Mouse (Mus musculus): ENCODE results near the gene Cox5a.
A peak's percentile ranks its signal among the peaks of the same experiment; 100 is the strongest.

Gene Cox5a

DNA sequence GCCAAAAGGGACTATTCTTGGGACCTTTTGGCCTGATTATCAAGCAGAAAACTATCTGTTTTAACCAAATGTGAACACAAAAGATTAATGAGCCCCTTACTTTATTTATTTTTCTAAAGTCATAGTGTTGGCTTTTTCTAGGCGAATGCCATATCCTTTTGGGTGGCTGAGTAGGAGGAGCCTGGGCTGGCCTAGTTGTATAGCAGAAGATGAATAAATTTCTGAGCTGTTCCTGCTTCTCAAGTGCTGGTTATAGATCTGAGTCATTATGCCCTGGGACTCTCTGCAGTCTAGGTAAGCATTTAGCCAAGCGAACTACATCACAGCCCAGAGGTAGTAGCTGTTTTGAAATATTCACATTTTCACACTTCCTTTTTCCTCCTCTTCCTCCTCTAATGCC, 4.4 kb downstream of the Cox5a start:
- no peak for DNase-seq (ENCODE audit: low spot score in 2 of 2)

DNA sequence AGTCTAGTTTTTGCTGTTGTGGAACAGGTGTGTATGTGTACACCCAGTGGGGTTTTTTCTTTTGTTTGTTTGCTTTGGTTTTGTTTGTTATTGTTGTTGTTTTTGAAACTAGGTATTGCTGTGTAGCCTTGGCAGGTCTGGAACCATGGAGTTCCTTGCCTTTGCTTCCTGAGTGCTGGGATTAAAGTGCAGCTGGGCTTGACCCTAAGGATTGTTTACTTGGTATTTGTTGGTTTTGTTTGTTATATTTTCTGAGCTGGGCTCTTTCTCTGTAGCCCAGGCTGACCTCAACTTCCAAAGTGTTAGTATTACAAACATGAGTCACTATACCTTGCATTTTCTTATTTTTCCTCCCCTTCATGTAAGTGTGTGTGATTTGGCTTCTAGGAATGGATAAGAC, 5.4 kb downstream of the Cox5a start:
- no peak for DNase-seq (ENCODE audit: low spot score in 2 of 2)

DNA sequence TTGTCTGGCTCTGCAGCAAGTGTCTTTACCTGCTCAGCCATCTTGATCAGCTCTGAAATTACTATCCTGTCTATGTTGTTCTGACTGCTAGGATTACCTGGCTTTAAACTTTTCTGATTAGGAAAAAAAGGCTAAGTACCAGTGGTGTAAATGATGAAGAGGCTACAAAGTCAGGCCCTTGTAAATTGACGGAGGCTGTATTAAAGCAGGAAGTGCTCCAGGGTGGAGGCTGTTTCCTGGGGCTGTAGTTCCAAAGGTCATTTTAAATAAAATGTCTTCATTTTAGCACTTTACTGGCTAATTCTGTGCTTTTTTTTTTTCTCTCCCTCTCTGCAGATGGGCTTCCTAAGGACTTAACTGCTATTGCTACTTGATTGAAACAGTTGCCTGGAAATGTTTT, 10.9 kb downstream of the Cox5a start:
- no peak for DNase-seq (ENCODE audit: low spot score in 2 of 2)

DNA sequence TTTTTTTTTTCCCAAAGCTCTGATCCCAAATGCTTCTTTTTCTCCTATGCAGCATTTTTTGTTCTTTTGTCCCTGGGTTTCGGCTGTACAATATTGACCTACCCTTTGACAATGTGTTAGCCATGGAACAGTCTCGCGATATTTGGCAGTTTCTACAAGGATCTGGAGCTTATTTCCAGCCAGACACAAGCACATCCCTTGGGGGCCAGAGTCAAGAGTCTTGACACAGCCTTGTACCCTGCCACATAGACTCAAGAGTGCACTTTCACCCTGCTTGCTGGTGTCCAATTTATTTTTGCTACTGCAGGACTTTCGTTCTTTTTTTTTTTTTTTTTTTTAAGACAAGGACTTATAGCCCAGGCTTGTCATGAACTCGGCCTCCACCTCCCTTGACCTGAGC, 15.3 kb downstream of the Cox5a start:
- DNase-seq (ENCODE audit: low spot score in 2 of 2): no peak

DNA sequence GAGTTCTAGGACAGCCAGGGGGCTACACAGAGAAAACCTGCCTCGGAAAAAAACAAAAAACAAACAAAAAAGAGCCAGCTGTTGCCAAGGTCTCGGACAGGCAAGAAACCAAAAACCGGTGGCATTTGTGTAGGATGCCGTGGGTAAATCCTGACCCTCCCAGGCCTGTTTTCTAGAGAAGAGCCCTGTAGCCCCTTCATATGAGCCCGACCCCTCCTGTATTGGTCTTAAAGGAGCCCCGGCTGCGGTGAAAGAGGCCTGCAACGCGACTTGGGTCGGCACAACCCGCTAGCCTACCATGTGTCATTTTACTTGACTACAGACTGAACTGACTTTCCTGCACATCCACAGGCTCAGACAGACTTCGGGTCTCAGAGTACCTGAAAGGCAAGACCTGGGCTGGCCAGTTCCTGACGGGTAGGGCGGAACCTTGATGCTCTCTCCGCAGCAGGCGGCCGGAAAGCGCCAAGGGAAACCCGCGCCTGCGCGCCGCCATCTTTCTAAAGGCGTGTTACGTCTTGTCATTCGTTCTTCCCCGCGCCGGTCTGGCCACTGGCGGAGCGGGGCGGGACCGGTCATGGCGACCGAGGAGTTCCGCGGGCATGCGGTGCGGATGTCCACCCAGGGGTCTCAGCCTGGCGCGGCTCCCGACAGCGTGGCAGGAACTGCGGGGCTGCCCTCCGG, 16.1 kb downstream of the Cox5a start, which contains the start of gene Fam219b:
Gene Fam219b (plus strand): TSS at position 485 of the 684 bp plus-strand sequence.
- peak; percentile 84 to 92 for DNase-seq (ENCODE audit: low spot score in 2 of 2)

DNA sequence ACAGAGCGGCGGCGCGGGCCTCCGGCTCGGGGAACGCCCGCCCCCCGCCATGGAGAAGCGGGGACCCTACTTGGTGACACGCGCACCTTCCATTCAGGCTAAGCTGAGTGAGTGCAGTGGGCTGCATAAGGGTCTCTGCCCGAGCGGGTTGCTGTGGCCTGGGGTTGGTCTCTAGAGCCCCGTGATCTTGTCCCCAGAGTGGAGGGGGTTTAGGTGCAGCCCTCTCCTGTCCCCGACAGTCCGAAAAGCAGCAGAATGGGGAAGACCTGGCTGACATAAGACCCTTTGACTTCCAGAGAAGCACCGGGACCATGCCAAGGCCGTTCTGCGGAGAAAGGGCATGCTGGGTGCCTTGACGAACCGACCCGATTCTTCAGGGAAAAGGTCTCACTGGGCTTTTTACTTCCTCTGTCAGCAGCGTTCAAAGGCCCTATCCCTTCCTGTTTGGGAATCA, 16.7 kb downstream of the Cox5a start:
- peak in 1 of 2 experiments; percentile 18 for DNase-seq (ENCODE audit: low spot score in 2 of 2)

DNA sequence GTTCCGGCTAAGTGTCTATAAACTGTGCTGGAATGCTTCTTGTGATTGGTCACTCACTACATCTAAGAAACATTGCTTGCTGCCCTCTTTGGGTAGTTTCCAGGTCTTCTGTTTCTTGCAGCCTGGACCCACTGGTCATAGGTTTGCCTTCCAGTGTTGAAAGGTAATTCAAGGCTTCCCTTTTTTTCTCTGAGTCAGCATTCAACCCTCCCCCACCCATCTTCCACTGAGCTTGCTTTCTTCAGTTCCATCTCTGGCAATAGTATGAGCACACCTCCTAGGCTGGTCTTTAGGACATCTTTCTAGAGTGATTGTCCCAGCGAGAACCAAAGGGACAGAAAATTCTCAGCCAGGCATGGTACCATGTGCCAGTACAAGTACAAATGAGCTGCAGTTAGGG, 18.5 kb downstream of the Cox5a start:
- DNase-seq (ENCODE audit: low spot score in 2 of 2): no peak

DNA sequence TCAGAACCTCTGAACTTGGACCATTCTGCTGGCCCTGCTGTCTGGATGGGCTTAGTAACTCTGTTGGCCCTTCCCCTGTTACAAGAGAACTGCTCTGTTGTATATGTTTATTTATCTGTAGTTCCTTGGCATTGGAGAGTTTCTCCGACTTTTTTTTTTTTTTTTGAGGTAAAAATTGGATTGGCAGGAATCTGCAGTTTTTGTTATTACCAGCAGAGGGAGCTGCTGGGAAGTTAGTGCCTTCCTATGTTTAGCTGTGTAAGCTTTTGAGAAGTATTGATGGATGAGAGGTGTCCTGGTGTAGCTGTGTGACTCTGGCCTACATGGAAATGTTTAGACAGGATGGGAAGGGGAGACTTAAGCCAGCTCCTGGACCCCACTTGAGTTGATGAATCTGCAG, 20.2 kb downstream of the Cox5a start:
- DNase-seq (ENCODE audit: low spot score in 2 of 2): peak in 1 of 2 experiments; percentile 37

DNA sequence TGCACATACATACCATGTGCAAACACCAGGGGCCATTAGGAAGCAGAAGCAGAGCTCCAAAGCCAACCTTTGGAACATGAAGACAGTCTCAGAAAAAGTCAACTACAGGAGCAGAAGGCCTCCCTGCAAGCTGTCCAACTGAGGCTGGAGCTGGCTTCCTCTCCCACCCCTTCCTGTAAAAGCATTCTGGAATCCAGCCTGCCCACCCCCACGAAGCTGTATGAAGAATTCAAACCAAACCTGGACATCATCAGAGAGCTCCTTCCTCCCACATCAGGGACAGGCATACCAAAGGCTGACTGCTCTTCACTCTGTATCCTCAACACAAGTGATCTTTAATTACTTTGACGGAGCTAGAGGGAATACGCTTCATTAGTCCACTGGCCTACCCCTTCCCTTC, 22.9 kb downstream of the Cox5a start:
- DNase-seq (ENCODE audit: low spot score in 2 of 2): no peak

DNA sequence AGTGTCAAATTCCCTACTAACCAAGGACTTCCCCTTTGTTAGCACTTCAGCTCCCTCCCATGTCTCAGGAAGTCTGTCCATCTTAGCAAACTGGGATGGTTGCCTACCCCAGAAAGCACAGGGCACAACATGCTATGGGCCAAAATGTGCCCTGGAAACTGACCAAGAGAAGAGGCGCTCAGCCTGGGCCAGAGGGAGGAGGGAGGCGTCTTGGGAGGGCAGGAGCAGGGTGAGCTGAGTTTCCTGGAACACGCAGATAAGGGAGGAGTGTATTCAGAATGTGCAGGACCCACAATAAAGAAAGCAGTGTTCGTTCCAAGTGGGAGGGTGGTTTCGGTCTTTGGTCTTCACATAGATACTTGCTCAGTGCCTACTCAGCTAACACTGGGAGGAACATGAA, 26.2 kb downstream of the Cox5a start:
- DNase-seq (ENCODE audit: low spot score in 2 of 2): peak in 1 of 2 experiments; percentile 58

DNA sequence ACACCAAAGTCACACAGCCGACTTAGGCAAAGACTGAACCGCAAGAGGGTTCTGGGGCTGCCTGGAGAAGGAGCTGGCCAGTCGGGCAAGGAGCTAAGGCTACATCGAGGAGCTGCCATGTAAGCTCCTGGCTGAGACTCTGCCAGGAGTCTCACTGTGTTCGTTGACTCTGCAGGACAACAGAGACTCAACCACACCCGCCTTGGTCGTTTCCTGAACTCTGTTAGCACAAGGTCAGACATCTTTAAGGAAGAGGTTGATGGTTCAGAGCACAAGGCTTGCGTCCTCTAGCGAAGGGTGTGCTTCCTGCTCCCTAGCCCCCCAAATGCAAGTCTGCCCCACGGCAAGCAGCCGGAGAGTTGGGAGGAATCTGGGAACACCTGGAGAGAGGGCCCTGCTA, 26.8 kb downstream of the Cox5a start:
- no peak for DNase-seq (ENCODE audit: low spot score in 2 of 2)

DNA sequence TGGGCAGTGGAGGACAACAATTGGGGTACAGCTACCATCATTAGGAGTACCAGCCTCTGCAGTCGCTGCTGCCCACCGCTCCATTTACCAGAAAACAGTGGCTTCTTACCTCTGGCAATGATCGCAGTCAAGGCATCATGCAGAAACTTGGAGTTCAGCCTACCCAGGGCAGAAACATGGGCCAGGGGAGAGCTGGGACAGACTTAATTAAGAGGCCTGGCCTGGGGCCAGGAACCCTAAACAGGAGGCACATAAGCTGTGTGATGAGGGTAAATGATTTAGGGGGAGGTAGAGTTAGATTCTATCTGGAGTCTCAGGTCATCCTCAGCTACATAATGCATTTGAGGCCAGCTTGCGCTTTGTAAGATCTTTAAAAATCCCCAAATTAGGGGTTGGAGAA, 28.1 kb downstream of the Cox5a start:
- no peak for DNase-seq (ENCODE audit: low spot score in 2 of 2)

DNA sequence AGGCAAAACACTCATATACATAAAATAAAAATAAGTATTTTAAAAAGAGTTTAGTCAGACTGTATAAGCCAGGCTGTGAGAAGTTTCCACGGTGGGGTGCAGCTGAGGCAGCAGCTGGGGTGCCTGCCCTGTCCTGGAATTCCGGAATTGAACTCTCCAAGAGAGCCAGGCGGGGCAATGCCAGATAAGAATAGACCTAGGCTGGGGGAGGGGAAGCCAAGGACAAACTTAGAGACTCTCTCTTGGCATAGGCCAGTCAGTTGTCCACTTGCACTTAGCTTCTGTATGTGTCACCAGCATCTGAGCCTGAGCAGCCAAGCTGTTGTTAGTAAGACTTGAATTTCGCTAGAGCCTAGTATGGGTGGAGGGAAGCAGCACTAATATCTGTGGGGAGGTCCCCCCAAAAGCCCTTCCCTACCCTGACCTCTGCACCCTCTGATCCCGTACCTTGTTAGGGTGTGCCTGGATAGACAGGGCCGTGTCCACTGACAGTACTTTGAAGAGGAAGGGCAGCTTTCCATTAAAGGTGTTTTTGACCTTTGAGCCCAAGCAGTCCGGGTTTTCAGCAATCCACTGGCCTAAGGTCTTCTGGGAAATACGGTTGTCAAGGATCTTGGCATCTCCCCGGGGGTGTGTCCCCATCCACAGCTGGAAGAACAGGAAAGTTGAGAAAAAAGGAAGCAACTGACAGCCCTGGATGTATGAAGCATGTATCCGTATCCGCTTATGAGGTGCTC, 29.2 kb downstream of the Cox5a start:
- no peak for DNase-seq (ENCODE audit: low spot score in 2 of 2)

DNA sequence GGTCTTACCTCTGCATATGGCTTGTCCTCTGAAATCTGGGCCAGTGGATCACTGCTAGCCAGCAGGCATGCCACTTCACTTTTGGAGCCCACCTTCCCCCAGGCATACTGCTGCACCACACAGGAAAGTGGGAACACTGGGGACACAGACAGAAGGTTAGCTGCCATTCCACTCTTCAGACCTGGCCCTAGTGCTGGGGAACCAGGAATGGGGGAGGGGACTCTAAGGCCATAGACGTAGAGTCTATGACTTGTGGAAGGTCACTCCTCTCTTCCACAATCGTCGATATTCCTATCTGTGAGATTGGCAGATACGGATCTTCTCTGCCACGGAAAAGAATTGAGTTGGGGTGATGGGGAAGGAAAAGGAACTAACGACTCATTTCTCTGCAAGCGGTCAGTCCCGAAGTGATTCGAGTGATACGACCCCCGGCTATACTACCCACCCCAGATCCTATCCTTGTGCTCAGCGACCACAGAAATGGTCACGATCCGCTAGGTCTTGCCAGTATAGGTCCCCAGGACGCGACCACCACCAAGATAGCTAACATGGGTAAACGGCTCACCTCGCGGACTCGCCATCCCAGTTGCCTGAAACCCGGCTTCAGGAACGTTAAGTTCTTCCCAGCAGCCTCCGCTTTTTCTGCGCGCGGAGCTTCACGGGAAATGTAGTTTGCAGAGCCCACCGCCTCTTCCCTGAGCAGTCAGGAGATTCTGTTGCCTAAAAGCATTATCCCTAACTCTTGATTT, 31.2 kb downstream of the Cox5a start, which contains the start of gene Mpi:
Gene Mpi (minus strand): TSS at position 625 of the 749 bp plus-strand sequence.
- peak; percentile 58 to 66 for DNase-seq (ENCODE audit: low spot score in 2 of 2)

DNA sequence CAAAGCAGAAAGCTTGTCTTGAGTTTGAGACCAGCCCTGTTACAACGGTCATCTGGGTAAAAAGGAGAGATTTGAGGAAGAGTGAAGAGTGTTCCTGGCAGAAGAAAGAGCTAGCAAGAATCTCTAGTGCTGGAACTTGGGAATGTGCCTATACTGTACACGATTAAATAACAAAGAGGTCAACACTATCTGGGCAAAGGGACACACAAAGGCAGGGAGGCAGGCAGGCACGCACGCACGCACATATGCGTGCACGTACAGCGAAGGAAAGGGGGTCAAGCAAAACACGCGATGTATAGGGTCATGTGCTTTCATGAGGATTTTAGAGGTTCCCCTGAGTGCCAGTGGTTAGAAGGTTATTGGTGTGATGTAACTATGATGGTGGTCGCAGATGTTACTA, 32.0 kb downstream of the Cox5a start:
- DNase-seq (ENCODE audit: low spot score in 2 of 2): no peak

DNA sequence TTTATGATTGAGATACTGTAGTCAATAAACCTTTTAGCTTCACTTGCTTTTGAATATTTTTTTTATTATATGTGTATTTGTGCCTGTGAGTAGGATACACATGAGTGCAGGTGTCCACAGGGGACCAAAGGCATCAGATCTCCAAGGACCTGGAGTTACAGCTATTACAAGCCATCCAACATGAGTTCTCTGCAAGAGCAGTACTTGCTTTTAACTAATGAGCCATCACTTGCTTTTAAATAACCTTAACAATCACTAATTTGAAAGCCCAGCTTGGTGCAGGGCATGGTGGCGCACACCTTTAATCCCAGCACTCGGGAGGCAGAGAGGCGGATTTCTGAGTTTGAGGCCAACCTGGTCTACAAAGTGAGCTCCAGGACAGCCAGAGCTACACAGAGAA, 33.7 kb downstream of the Cox5a start:
- no peak for DNase-seq (ENCODE audit: low spot score in 2 of 2)

DNA sequence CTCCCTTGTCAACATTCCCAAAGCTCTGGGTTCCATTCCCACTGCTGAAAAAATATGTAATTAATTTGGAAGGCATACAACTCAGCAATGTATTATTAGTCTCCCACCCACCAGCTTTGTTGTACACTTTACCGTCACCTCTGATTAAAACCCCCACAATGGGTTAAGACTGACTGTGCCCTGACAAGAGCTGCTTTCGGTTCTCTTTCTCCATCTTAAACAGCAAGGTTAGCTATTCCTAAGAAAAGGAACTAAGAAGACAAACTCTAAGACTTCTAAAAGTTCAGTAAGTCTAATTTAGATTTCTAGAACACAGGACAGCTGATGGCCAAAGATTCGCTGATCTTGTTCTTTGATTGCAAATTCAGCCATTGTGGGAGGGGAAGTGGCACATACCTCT, 36.1 kb downstream of the Cox5a start:
- no peak for DNase-seq (ENCODE audit: low spot score in 2 of 2)

DNA sequence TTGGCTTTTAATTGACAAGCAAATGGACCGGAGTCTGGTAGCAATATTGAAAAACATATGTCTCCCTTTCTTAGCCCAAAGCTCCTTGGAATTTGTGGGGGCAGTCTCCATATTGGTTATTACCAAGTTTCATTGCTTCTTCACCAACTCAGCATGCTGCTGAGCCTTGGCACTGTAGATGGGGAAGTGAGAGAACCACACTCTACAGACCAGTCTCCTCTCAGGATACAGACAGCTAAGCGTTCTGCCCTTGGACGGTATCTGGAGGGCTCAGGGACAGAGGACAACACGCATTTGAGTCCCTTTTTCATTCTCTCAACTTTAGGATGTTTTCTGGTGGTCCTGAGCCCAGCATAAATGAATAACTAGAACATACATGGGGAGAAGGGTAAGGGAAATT, 37.6 kb downstream of the Cox5a start:
- no peak for DNase-seq (ENCODE audit: low spot score in 2 of 2)

DNA sequence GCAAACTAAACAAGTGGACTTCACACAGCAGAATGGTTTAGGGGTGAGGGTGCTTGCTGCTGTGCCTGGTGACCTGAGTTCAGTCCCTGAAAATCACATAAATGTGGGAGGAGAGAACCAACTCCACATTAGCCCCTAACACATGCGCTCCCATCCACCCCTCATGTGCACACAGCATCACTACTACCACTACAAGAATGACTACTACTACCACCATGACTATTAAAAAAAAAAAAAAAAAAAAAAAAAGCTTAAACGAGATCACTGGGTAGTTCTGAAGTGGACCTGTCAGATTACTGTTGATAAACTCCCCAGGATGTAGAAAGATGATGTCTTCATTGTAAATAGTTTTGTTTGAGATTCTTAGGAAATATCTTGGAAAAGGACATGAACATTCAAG, 38.5 kb downstream of the Cox5a start:
- no peak for DNase-seq (ENCODE audit: low spot score in 2 of 2)

DNA sequence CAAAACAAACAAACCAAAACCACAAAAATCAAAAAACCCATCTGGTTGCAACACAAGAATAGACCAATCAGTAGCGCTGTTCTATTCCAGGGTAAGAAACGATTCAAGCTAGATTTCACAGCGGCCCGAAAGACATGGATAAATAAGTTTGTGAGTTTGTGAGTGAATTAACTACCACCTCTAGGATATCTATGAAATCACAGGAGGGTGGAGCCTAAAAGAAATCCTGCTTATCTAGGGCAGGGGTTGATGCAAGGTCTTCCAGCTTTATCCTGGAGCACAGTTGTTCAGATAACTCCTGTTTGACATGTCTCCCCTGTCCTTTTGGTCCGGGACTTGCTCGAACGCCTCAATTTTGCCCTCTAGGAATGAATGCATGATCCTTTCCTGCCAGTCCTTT, 39.2 kb downstream of the Cox5a start:
- no peak for DNase-seq (ENCODE audit: low spot score in 2 of 2)

DNA sequence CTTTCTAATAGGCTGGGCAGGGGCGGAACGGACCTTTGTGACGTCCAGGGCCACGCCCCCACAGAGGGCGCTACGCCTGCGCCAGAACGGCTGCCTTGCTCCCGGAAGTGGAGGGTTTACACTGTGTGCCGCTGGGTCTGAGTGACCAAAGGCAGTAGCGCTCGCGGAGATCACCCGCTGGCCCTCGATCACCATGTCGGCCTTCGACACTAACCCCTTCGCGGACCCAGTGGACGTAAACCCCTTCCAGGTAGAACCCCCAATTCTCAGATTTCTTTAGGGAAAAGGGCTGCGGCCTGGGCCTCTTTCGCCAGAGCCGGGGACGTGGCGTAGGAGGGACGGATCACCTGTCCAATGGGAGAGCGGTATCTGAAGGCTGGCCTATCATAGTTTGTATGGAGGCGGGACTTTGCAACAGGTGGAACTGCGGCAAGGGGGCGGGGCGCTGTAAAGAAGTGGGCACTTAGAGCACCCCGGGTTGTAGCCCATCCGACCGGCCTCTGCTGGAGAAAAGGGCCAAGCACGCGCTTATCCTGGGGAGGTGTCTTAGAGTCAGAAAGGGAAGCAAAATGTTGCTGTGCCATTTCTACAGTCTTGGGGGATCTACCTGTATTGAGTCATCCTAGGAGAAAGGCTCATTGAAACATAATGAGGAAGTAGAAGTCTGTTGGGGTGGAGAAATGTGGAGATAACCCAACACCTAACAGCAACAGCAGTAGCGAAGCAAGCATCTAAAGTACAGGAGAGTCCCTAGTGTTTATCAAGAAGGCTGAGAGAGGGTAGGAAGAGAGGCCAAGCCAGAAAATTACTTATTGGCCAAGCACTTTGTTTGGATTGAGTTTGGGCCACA, 40.0 kb downstream of the Cox5a start, which contains the start of gene Scamp2:
Gene Scamp2 (plus strand): TSS at position 83 of the 850 bp plus-strand sequence.
- peak; percentile 94 for DNase-seq (ENCODE audit: low spot score in 2 of 2)

DNA sequence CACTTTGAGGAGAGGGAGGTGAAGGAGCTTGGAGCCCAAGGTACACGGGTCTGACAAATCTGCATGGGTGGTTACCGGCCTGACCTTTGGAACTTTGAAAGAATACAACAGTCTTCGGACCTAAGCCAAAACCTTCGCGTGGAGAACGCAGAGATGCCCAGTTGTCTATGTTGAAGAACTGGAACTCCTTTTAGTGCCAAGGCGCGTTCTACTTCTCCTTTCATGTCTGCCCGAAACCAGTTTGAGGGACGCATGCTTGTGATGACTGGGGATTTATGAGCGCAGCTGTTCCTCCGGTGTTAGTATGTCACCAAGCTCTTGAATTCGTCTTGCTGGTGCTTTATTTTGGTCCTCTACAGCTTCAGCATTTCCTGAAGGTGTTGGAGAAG, 40.6 kb downstream of the Cox5a start:
- no peak for DNase-seq (ENCODE audit: low spot score in 2 of 2)

Data from urinary bladder, postnatal 36 days (tissue).